Mouse (Mus musculus) myocyte (in vitro differentiated cells): ENCODE results near the gene Oas3.

Experiments used
- E2F4 ChIP-seq: IDR thresholded peaks from one replicate; pipeline ENCODE4 v1.6.1; 2011; ENCODE audit warnings: mild to moderate bottlenecking, control low read depth, moderate library complexity; ENCODE audit not compliant: insufficient read depth
- MYOD1 ChIP-seq, 3 experiments: IDR thresholded peaks; one replicate each; pipeline ENCODE4 v1.6.1; 2011; ENCODE audit warnings: control low read depth in 2 of 3, low read depth in 2 of 3, mild to moderate bottlenecking in 2 of 3, moderate library complexity in 1 of 3; ENCODE audit not compliant: insufficient read length in 2 of 3, control insufficient read depth in 1 of 3
- POLR2A ChIP-seq: IDR thresholded peaks from one replicate; pipeline ENCODE4 v1.6.1; 2011; ENCODE audit warnings: low read depth, mild to moderate bottlenecking, control low read depth, moderate library complexity; ENCODE audit not compliant: insufficient read length
- POLR2AphosphoS2 ChIP-seq: IDR thresholded peaks from one replicate; pipeline ENCODE4 v1.6.1; 2011; ENCODE audit warnings: low read depth, control low read depth; ENCODE audit not compliant: insufficient read length
- TCF12 ChIP-seq: IDR thresholded peaks from one replicate; pipeline ENCODE4 v1.6.1; 2011; ENCODE audit warnings: mild to moderate bottlenecking, control low read depth; ENCODE audit not compliant: poor library complexity, insufficient read depth, severe bottlenecking

DNA sequence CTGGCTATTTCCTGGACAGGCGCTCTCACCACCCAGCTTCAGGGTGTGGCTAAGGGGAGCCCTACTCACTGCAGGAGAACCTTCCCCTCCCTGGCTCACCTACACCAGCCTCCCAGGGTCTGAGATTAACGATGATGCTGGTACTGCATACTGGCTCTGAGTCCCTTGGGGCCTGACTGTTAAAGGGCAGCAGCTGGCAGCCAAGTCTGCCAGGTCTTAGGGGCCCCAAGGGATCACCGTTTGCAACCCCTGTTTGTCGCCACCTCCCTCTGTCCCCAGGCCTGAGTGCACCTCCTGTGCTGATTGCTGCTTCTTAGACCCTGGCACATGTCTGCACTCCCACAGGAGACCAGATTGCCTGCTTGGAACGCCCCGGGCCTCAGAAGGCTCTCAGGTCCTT lies 73.0 kb downstream of the Oas3 start:
- TF ChIP-seq POLR2A, result no peak
- TF ChIP-seq E2F4, result no peak
- no peak for TF ChIP-seq POLR2AphosphoS2
- no peak for TF ChIP-seq TCF12
- no peak for TF ChIP-seq MYOD1 (IDR thresholded peaks at IDR 0.05; ENCODE audit: control insufficient read depth in 1 of 3, insufficient read length in 2 of 3, low read depth in 2 of 3)
